Mouse (Mus musculus): Measurements from ENCODE around the gene Rufy3.

DNA sequence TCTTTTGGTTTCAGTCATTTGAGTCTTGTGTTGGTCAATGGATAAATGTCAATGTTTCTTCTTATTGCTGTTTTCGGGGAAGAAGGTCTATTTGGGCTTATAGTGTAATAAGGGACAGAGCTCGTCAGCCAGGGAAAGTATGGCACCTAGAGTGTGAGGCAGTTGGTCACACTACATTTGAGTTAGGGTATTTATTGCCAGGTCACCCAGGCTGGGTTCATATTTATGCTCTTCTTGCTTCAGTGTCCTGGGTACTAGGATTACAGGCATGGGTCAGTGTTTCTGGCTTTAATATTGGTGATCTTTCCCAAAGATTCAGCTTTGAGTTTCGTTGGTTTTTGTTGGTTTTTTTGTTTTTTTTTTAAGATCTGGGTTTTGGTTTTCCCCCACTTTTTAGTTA, 37.9 kb downstream of the Rufy3 start:
- TF ChIP-seq CTCF (conservative IDR thresholded peaks at IDR 0.05; ENCODE audit: low read length) (no peak), POU5F1 (IDR thresholded peaks at IDR 0.05; ENCODE audit: borderline replicate concordance, low read length) (no peak), NANOG (IDR thresholded peaks at IDR 0.05; ENCODE audit: borderline replicate concordance, low read length) (no peak)
